Mouse (Mus musculus) embryonic facial prominence, embryonic 11.5 days (tissue): ENCODE measurements at regions not wholly inside any gene's neighbourhood (a gene's known extent, or its start where the extent isn't known, plus 50 kb on each side); places are given as distances from the start of the nearest gene placed in this dataset.

Source experiments
- ATAC-seq: fragments of 200-750 bp; cut with Nextera tagmentation; replicated peaks from 2 replicates; pipeline ENCODE4 v1.8.0; 2017; ENCODE audit warnings: low read depth; ENCODE audit not compliant: insufficient number of reproducible peaks, low FRiP score, low TSS enrichment
- DNase-seq: peaks from one replicate; pipeline ENCODE4 v3.0.0-alpha.2; 2015; ENCODE audit warnings: low spot score
- H3K27ac ChIP-seq: fragments of 300-500 bp; sonication (generic); replicated peaks from 2 replicates; pipeline ENCODE4 v1.5.1; 2014; ENCODE audit warnings: mild to moderate bottlenecking, low read depth, low read length, control low read depth
- H3K27me3 ChIP-seq: fragments of 300-500 bp; sonication (generic); 2 replicates; pipeline ENCODE4 v1.6.1; 2014; ENCODE audit warnings: mild to moderate bottlenecking, low read length, moderate library complexity, mixed read lengths; ENCODE audit not compliant: control insufficient read depth, insufficient read depth
- H3K36me3 ChIP-seq: fragments of 300-500 bp; sonication (generic); replicated peaks from 2 replicates; pipeline ENCODE4 v1.6.1; 2014; ENCODE audit warnings: low read depth, mild to moderate bottlenecking, low read length, moderate library complexity, mixed read lengths; ENCODE audit not compliant: control insufficient read depth, insufficient read depth
- H3K4me1 ChIP-seq: fragments of 300-500 bp; sonication (generic); 2 replicates; pipeline ENCODE4 v1.6.1; 2014; ENCODE audit warnings: low read length, mixed read lengths; ENCODE audit not compliant: control insufficient read depth, insufficient read depth
- H3K4me2 ChIP-seq: fragments of 300-500 bp; sonication (generic); 2 replicates; pipeline ENCODE4 v1.6.1; 2014; ENCODE audit warnings: low read depth, mild to moderate bottlenecking, control low read depth, low read length, moderate library complexity
- H3K4me3 ChIP-seq: fragments of 300-500 bp; sonication (generic); 2 replicates; pipeline ENCODE4 v1.5.1; 2014; ENCODE audit warnings: low read depth, low read length, control low read depth
- H3K9ac ChIP-seq: fragments of 300-500 bp; sonication (generic); replicated peaks from 2 replicates; pipeline ENCODE4 v1.6.1; 2014; ENCODE audit warnings: mild to moderate bottlenecking, control low read depth, low read length
- H3K9me3 ChIP-seq: fragments of 300-500 bp; sonication (generic); replicated peaks from 2 replicates; pipeline ENCODE4 v1.6.1; 2016; ENCODE audit warnings: mild to moderate bottlenecking, low read length, inconsistent platforms, mixed read lengths; ENCODE audit not compliant: control insufficient read depth
- WGBS: fragments of 180-500 bp; shearing (Covaris S2); extraction: QIAGEN DNeasy Blood & Tissue Kit; methylation state at CpG from one replicate; pipeline ENCODE4 v1.1.7; 2014; 5-methylcytosine and 5-hydroxymethylcytosine counted together

DNA sequence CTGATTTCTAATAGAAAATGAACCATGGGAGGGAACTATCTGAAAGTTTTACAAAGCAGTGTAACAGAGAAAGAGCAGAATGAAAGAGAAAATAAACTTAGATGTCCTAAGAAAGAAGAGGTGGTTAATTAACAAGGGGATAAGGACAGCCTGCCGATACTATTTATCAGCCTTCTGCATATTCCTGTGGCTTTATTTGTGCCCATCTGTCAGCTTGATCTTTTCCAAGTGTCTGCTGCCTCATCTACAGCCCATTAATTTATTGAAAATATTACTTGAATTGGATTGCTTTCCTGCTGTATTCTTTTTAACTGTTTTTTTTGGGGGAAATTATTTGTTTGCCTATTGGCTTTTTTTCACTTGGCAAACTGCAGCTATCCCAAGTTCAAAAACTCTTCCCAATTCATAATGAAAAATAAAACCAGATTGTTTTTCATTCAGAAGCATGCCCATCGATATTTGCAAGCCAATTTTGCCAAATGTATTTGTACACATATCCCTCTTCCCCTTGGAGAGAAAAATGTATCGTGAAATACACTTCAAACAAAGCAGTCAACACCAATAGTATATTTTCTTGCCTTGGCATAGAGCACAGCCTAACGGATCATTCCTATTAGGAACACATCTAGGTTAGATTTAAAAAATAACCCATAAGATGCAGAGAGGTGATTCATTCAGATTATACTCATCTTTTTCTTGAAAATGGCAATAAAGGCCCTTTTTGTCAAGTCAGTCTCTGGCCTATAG, 289.3 kb downstream of the Rnf152 start:
- Histone ChIP-seq H3K27me3 (no peaks in the 10 kb centered on the region), H3K4me2 (no peak overlapping the region), H3K36me3 (no peaks in the 10 kb centered on the region), H3K4me1 (no peaks in the 10 kb centered on the region), H3K4me3 (no peak overlapping the region), H3K27ac (no peak overlapping the region), H3K9ac (no peak overlapping the region), H3K9me3 (no peaks in the 10 kb centered on the region)
- DNase-seq (no peak), ATAC-seq (no peak)
- 84% methylated on average over 4 of the region's 4 CpGs for WGBS

DNA sequence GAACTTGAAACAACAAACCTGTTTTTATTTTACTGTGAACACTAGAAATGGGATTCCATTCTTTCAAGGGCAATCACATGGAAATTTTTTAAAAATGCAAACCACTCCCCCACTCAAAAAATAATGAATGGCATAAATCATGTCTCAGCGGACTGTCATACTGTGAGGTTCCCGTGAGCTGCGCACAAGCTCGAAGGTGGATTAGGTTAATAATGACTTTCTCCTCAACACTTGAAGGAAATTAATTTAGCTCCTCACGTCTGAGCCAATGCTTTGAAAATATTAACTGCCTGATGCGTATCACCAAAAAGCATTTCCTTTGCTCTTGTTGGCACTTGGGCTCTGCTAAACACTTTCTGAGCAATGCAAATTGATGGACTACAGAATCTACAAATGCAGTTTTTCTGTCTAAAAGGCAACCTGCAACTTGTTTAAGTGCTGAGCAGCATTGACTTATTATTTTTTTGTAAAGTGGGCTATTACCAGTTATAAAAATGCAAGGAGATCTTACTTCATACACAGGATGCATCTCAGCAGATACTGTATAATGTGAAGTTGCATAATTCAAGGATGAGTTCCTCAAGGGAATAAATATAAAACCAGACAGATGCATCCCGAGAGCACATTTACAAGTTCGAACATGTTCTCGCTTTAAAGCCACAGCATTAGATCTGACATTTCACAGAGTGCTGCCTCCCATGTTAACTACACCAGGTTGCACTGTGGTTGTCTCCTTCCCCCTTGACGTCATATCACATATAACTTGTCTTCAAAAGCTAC, 282.4 kb downstream of the Cdh20 start:
- no peak for ATAC-seq
- 84% methylated on average over 10 of the region's 10 CpGs for WGBS

More for the DNA sequence above, 282.4 kb downstream of the Cdh20 start:
- Histone ChIP-seq H3K27me3 (no peaks in the 10 kb centered on the region), H3K4me2 (no peak overlapping the region), H3K4me1 (no peaks in the 10 kb centered on the region), H3K4me3 (no peak overlapping the region), H3K27ac (no peak overlapping the region), H3K9me3 (no peaks in the 10 kb centered on the region), H3K9ac (no peak overlapping the region), H3K36me3 (no peaks in the 10 kb centered on the region)
- no peak for DNase-seq
